Mouse (Mus musculus): ENCODE data around the gene Sec24b. TPM values are rescaled to one million over a fixed set of nuclear protein-coding genes. Genes with fewer than 3 reads are reported as not detected.
A peak's percentile ranks its signal among the peaks of the same experiment; 100 is the strongest.

Gene Sec24b
- 24.7 and 29.2 TPM in 2 replicates for polyA plus RNA-seq (2015; fragmentation: Nextera tagmentation; extraction: Ambion mirVana)

DNA sequence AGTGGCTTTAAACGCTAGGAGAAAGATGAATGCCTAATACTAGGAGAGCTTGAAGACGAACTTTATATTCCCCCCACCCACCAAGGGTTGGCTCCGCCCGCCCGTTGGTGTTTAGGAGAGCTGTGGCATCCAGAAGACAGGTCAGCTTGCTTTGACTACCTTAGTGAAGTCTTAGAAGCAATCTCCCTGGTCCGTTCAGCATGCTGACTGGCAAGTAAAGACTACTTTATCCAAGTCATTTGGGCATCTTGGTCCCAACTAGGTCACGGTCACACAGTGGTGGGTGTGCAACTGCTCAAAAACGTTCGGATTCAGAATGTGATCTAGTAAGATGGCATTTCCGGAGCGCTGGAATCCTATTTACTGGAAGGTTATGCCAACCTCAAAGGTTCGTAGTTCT lies at the start of gene Sec24b:
Gene Sec24b (minus strand): TSS at position 273 of the 400 bp plus-strand sequence.
- WGBS = 10% methylated on average over 12 of the region's 12 CpGs
- H3K27ac ChIP-seq = peak within 1 kb of the TSS; percentile 98
- H3K4me3 ChIP-seq (replicated peaks) = peak within 1 kb of the TSS; percentile 94
- no peaks in the 10 kb centered on the region for H3K9me3 ChIP-seq
- peak within 1 kb of the TSS; percentile 94 for H3K9ac ChIP-seq
- H3K36me3 ChIP-seq = no peaks in the 10 kb centered on the region; the same call in 1 of the 2 replicates
- no peaks in the 10 kb centered on the region for H3K27me3 ChIP-seq (replicated peaks)
- peak within 1 kb of the TSS; percentile 81 for H3K4me2 ChIP-seq (replicated peaks)
- peak; percentile 14; the same call in 1 of the 2 replicates for ATAC-seq
- peaks cover 20% of the 10 kb centered on the region; the same call in 1 of the 2 replicates for H3K4me1 ChIP-seq (replicated peaks)

DNA sequence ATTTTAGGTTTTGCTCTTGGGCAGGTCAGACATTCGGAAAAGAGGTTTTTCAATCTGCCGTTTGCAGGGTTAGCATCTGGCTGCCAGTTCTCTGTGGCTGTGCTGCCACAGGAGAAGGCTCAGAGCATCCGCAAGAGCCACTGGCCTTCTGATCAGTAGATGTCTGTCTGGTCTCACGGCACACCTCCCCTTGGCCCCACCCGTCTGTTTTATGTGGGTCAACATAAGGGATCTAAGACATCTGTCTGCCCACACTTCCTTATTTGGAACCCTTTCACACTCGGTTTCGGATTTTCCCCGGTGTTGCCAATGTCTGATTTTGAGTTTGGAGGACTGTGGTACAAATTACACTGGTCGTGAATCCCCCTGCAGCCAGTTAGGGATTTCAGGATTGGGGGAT lies 43.1 kb upstream of the Sec24b start:
- no peak overlapping the region for H3K9ac ChIP-seq
- H3K4me3 ChIP-seq (replicated peaks) = no peak overlapping the region
- ATAC-seq = no peak
- H3K4me2 ChIP-seq (replicated peaks) = no peak overlapping the region
- no peak overlapping the region for H3K27ac ChIP-seq
- no peaks in the 10 kb centered on the region for H3K9me3 ChIP-seq
- H3K27me3 ChIP-seq (replicated peaks) = no peaks in the 10 kb centered on the region
- H3K4me1 ChIP-seq (replicated peaks) = no peaks in the 10 kb centered on the region
- 67% methylated on average over 9 of the region's 9 CpGs for WGBS
- no peaks in the 10 kb centered on the region for H3K36me3 ChIP-seq

DNA sequence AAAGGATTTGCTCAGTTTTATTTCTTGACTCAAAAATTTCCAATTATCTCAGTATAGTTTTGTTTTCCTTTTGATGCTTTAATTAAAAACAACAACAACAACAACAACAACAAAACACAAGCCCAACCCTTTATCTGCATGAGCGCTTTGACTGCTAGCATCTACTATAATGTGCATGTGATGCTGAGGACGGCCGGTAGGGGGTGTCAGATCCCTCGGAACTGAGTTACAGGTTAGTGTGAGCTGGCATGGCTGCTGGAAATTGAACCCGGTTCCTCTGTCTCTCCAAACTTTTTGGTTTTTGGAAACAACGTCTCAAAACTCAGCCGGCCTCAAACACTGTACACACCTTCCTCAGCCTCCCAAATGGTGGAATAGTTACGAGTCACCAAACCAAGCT lies 42.1 kb upstream of the Sec24b start:
- ATAC-seq = no peak
- H3K9ac ChIP-seq = no peak overlapping the region
- no peaks in the 10 kb centered on the region for H3K27me3 ChIP-seq (replicated peaks)
- no peak overlapping the region for H3K4me2 ChIP-seq (replicated peaks)
- H3K36me3 ChIP-seq = no peaks in the 10 kb centered on the region
- H3K4me1 ChIP-seq (replicated peaks) = no peaks in the 10 kb centered on the region
- no peak overlapping the region for H3K27ac ChIP-seq
- no peaks in the 10 kb centered on the region for H3K9me3 ChIP-seq
- WGBS = 76% methylated on average over 8 of the region's 8 CpGs
- H3K4me3 ChIP-seq (replicated peaks) = no peak overlapping the region

DNA sequence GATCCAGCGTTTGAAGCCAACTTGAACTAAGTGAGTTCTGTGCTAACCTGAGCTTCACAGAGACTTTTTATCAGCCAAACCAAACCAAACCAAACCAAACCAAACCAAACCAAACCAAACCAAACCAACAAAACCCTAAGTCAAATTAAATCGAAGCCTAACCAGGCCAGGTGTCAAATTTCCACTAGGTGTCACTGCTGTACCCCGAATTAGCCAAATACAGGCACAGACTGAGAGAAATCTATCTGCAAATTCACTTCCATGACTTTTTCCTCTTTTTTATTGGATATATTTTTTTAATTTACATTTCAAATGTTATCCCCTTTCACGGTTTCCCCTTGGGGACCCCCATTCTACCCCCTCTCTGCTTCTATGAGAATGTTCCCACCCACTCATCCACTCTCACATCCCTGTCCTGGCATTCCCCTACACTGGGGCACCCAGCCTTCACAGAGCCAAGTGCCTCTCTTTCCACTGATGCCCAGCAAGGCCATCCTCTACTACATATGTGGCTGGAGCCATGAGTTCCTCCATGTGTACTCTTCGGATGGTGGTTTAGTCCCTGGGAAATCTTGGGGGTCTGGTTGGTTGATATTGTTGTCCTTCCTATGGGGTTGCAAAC lies 33.9 kb upstream of the Sec24b start:
- no peak for ATAC-seq
- Histone ChIP-seq H3K9ac (no peak overlapping the region), H3K36me3 (no peaks in the 10 kb centered on the region), H3K4me3 (replicated peaks) (no peak overlapping the region), H3K9me3 (no peaks in the 10 kb centered on the region), H3K4me1 (replicated peaks) (no peaks in the 10 kb centered on the region), H3K27me3 (replicated peaks) (no peaks in the 10 kb centered on the region), H3K4me2 (replicated peaks) (no peak overlapping the region), H3K27ac (no peak overlapping the region)
- WGBS = 44% methylated on average over 5 of the region's 5 CpGs

DNA sequence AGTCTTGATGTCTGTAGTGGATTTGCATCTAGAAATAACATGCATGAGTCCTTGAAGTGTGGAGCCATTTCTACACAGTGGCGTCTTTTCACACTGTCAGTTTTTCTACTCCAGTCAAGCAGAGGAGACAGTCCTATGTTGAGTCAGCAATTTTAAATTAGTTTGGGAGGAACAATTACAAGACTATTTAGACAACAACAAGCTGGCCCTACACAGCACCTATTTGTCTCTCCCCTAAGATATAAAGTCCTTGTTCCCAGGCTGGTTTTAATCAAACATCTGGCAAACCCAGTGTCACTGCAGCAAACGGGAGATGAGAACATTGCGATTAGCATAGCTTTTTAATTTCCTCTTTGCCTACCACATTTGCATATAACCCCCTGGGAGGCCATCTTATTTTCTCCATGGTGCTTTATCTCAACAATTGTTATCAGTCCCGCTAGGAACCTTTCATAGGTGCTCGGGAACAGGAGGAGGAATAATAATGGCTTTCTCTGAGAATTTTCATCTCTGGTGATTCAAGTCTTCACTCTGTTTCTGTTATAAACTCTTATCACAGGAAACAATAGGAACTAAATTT lies 32.9 kb upstream of the Sec24b start:
- no peak overlapping the region for H3K9ac ChIP-seq
- ATAC-seq = no peak
- H3K4me2 ChIP-seq (replicated peaks) = no peak overlapping the region
- no peaks in the 10 kb centered on the region for H3K27me3 ChIP-seq (replicated peaks)
- no peak overlapping the region for H3K27ac ChIP-seq
- H3K4me1 ChIP-seq (replicated peaks) = no peaks in the 10 kb centered on the region
- no peaks in the 10 kb centered on the region for H3K36me3 ChIP-seq
- no peak overlapping the region for H3K4me3 ChIP-seq (replicated peaks)
- WGBS = 73% methylated on average over 5 of the region's 5 CpGs
- no peaks in the 10 kb centered on the region for H3K9me3 ChIP-seq

DNA sequence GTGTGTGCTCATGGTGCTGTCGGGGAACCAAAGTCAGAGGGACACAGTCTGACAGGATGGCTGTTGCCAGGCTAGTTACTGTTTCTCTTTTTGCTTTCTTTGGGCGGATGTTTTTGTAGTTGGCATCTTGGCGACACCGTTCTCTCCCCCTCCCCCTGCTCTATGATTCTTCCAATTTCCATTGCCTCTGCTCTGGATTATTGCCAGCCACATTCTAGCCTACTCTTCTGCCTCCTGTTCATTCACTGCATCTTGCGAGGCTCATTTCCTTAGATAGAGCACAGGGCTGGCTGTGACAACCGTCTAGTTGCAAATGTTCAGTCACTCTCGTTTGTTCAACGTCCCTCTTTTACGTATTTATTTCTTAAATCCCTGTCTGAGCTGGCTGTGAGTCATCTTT lies 29.1 kb upstream of the Sec24b start:
- no peak overlapping the region for H3K9ac ChIP-seq
- no peak overlapping the region for H3K4me2 ChIP-seq (replicated peaks)
- no peak for ATAC-seq
- no peaks in the 10 kb centered on the region for H3K36me3 ChIP-seq
- no peak overlapping the region for H3K4me3 ChIP-seq (replicated peaks)
- no peaks in the 10 kb centered on the region for H3K4me1 ChIP-seq (replicated peaks)
- 78% methylated on average over 9 of the region's 9 CpGs for WGBS
- no peaks in the 10 kb centered on the region for H3K27me3 ChIP-seq (replicated peaks)
- no peaks in the 10 kb centered on the region for H3K9me3 ChIP-seq
- no peak overlapping the region for H3K27ac ChIP-seq

DNA sequence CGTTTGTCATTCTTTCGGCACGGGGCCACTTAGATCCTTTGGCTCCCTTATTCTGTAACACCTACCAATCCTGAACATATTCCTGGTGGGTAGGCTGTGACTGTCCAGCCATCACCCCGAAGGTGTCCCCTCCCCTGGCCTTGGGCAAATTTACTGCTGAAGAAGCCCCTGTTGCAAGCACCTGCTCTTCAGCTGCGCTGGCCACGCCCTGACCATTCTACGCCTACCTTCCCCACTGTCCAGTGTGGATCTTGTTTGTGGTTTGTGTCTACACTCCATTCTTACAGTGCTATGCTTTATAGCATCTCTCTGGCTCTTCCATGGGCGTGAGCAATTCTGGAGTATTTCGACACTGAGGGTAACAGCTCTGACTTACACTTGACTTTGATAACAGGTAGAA lies 27.3 kb upstream of the Sec24b start:
- H3K27me3 ChIP-seq (replicated peaks) = no peaks in the 10 kb centered on the region
- no peak overlapping the region for H3K4me3 ChIP-seq (replicated peaks)
- H3K9ac ChIP-seq = no peak overlapping the region
- H3K4me1 ChIP-seq (replicated peaks) = no peaks in the 10 kb centered on the region
- ATAC-seq = no peak
- WGBS = 87% methylated on average over 9 of the region's 9 CpGs
- H3K4me2 ChIP-seq (replicated peaks) = no peak overlapping the region
- H3K27ac ChIP-seq = no peak overlapping the region
- H3K36me3 ChIP-seq = no peaks in the 10 kb centered on the region
- no peaks in the 10 kb centered on the region for H3K9me3 ChIP-seq

DNA sequence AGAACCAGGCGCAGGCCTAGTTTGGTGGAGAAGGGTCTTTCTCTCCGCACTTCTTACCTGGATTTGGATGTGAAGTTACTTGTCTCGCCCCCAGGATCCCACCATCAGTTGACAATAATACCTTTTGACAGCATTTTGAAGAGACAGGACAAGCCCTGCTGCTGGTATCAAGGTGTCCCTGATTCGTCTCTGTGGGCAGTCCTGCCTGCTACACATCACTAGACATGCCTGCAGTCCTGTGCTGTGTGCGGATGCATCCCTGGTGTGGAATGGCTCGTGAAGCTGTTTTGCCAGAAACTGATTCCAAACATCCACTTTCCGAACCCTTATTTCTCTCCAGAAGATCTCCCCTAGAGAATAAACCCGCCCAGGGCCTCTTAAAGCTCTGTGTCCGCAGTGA lies 26.1 kb upstream of the Sec24b start:
- no peaks in the 10 kb centered on the region for H3K27me3 ChIP-seq (replicated peaks)

DNA sequence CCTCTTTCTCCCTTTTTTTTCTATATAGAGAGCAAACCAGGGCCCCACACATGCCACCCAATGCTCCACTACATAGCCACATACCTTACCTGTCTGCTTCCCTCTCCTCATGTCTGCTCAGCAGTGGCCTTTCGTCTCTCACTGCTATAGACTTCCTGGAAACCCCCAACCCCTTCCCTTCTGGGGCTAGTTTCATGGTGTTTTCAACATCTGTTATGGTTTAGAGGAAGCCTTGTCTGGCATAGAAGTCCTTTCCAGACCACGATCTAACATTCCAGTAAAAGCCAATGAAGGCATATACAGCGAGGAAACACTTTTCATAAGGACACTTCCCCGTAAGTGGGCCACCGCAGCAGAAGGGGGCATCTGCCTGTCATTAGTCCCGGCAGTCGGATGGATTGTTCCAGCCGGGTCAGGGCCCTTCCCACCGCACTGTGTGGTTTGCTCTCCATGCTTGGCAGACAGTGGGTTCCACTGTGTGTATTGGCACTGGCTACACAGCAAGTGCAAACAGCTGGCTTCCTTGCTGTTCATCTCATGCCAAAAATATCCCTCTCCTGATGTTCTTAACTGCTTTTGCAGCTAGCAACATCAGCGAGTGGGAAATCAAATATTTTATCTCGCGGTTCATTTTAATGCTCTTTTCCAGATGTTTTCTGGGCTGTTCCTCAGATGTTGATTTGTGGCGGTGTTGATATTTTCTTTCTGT lies 25.2 kb upstream of the Sec24b start:
- Histone ChIP-seq H3K9me3 (no peaks in the 10 kb centered on the region), H3K36me3 (no peaks in the 10 kb centered on the region), H3K27ac (no peak overlapping the region), H3K4me1 (replicated peaks) (no peaks in the 10 kb centered on the region), H3K4me2 (replicated peaks) (no peak overlapping the region), H3K9ac (no peak overlapping the region), H3K27me3 (replicated peaks) (no peaks in the 10 kb centered on the region), H3K4me3 (replicated peaks) (no peak overlapping the region)
- ATAC-seq = no peak
- WGBS = 73% methylated on average over 13 of the region's 13 CpGs

More for the DNA sequence above, 26.1 kb upstream of the Sec24b start:
- no peak for ATAC-seq
- Histone ChIP-seq H3K4me2 (replicated peaks) (no peak overlapping the region), H3K27ac (no peak overlapping the region), H3K9ac (no peak overlapping the region), H3K9me3 (no peaks in the 10 kb centered on the region), H3K4me3 (replicated peaks) (no peak overlapping the region), H3K4me1 (replicated peaks) (no peaks in the 10 kb centered on the region), H3K36me3 (no peaks in the 10 kb centered on the region)
- WGBS = 82% methylated on average over 9 of the region's 9 CpGs

DNA sequence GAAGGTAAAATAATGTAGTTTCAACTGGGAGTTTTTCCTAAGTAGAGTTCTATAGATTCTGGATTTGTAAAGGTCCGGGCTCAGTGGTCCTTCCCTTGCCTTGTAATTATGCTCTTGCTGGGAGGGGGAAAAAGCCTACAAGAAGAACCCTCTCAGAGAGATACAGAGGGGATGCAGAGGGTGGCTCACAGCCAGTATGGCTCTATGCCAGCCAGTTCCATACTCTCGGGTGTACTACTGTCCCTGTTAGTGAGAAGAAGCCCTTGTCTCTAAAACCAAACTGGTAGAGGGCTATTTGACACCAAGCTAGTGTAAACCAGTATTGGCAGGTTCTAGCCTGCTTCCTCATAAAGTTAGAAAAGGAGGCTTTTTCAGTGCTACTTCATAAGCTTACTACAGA lies 22.0 kb upstream of the Sec24b start:
- H3K4me1 ChIP-seq (replicated peaks) = no peaks in the 10 kb centered on the region
- no peaks in the 10 kb centered on the region for H3K36me3 ChIP-seq
- no peaks in the 10 kb centered on the region for H3K9me3 ChIP-seq
- ATAC-seq = no peak
- H3K4me3 ChIP-seq (replicated peaks) = no peak overlapping the region
- H3K27ac ChIP-seq = no peak overlapping the region
- H3K9ac ChIP-seq = no peak overlapping the region
- 57% methylated on average over 2 of the region's 2 CpGs for WGBS
- no peak overlapping the region for H3K4me2 ChIP-seq (replicated peaks)
- H3K27me3 ChIP-seq (replicated peaks) = no peaks in the 10 kb centered on the region

DNA sequence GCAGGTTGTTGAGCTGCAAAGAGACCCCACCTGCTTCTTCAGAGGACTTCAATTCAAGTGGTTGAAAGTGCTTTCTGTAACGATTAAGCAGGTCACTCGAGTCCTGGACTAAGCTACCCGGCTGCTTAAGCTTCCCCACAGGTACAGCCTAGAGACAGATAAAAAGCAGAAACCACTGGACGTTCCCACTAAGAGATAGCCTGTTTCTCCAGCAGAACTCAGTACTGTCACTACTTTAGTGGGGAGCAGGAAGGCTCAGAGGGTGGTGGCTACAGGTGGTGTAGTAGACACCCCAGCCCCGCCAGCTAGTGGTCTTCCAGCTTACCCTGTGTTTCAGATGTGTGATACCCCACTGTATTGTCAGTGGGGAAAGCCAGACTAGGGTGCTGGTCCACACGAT lies 19.3 kb upstream of the Sec24b start:
- H3K27ac ChIP-seq = no peak overlapping the region
- H3K4me3 ChIP-seq (replicated peaks) = no peak overlapping the region
- no peaks in the 10 kb centered on the region for H3K9me3 ChIP-seq
- H3K4me1 ChIP-seq (replicated peaks) = no peaks in the 10 kb centered on the region
- no peaks in the 10 kb centered on the region for H3K36me3 ChIP-seq
- H3K27me3 ChIP-seq (replicated peaks) = no peaks in the 10 kb centered on the region
- H3K4me2 ChIP-seq (replicated peaks) = no peak overlapping the region
- no peak for ATAC-seq
- no peak overlapping the region for H3K9ac ChIP-seq
- WGBS = 76% methylated on average over 6 of the region's 6 CpGs

DNA sequence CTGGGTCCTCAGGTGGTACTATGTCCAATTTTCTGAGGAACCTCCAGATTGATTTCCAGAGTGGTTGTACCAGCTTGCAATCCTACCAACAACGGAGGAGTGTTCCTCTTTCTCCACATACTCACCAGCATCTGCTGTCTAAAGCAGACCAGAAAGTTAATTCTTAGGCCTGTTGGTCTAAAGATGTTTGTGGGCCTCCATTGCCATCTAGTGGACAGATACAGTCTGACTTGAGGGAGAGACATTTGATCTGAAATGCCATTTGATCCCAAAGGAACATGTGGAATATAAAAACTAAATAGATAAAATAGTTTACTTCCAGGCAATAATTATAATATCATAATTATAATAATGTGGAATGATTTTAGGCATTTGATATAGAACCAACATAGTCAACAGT lies 18.4 kb upstream of the Sec24b start:
- Histone ChIP-seq H3K36me3 (no peaks in the 10 kb centered on the region), H3K27ac (no peak overlapping the region), H3K4me1 (replicated peaks) (no peaks in the 10 kb centered on the region), H3K9ac (no peak overlapping the region), H3K9me3 (no peaks in the 10 kb centered on the region), H3K4me2 (replicated peaks) (no peak overlapping the region), H3K4me3 (replicated peaks) (no peak overlapping the region), H3K27me3 (replicated peaks) (no peaks in the 10 kb centered on the region)
- ATAC-seq = no peak
- 5% methylated on average over 1 of the region's 1 CpGs for WGBS

DNA sequence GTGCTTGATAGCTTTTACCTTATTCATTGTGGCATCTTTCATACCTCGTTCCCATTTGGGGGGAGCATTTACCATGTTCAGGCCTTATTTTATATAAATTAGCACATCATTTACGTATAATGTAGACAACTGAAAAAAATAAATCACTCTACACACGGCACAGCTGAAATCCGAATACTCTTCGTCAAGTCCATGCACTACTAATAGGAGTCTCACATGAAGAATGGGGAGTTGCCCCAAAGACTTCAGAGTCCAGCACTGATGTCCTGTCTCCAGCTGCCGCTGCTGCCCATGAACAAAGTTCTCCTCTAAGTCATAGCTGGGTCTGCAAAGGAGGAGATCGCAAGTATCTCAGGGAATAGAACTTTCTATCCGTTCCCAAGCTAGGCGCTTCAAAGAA lies 15.9 kb upstream of the Sec24b start:
- no peak overlapping the region for H3K4me2 ChIP-seq (replicated peaks)
- H3K27ac ChIP-seq = no peak overlapping the region
- no peak overlapping the region for H3K9ac ChIP-seq
- H3K4me1 ChIP-seq (replicated peaks) = no peaks in the 10 kb centered on the region
- H3K27me3 ChIP-seq (replicated peaks) = no peaks in the 10 kb centered on the region
- no peaks in the 10 kb centered on the region for H3K9me3 ChIP-seq
- ATAC-seq = no peak
- H3K36me3 ChIP-seq = no peaks in the 10 kb centered on the region
- WGBS = 89% methylated on average over 9 of the region's 9 CpGs
- H3K4me3 ChIP-seq (replicated peaks) = no peak overlapping the region
